9 mouse cellular contexts compared by ENCODE assay signal in the genomic region with DNA sequence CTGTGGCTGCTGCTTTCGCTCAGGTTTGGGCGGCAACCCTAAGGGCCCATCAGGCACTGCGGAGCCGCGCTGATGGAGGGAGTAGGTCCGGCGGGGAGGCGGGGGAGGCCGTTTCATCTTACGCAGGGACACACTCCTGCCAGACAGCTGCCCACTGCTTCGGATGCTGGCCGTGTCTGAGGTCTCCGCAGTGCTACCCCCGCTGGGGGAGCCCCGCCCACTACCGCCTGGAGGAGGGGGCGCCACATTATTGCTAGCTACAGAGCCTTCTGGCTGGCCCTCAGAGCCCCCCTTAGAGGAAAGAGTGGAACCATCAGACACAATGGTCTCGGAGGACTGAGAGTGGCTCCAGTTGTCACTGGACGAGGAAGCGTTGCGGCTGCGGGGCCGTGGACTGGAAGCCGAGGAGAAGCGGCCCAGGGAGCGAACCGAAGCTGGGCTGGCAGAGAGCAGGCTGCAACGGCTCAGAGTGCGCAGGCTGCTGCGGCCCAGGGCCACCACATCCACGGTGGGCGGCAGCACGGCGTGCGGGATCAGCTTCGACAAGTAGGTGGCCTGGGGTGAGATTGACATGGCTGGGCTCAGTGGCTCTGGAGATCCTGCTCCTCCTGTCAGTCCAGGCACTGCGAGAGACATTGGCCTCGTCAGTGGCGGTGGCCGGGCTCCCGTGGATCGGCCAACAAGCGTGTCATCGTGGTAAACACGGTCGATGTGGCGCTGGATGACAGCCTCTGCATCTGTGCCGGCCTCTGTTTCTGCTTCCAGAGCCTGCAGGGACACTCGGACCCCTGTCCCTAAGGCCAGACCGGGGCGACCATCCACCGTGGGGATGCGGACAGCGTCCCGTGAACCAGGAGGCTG. TPM values are rescaled to one million over a fixed set of nuclear protein-coding genes. Genes with fewer than 3 reads are reported as not detected.
DNase-seq lines count a peak whose midpoint lies in the region; ATAC-seq lines count a peak whose summit lies in the region.
"Had no signal": no experiment of that assay in that cellular context is flagged by ENCODE, and none has a peak within 500 bp of the region (broad histone marks: within the 10 kb centered on the region; RNA-seq: fewer than 3 reads in every experiment).

No protein-coding gene starts in this region.

- H3K4me1 ChIP-seq in embryonic facial prominence, embryonic 15.5 days = peaks cover 82% of the 10 kb centered on the region
- H3K4me1 ChIP-seq in intestine, embryonic 16.5 days (ENCODE audit: control insufficient read depth, insufficient read depth, low read length) = peaks cover 26% of the 10 kb centered on the region
- peaks cover 49% of the 10 kb centered on the region for H3K4me1 ChIP-seq in neural tube, embryonic 15.5 days

- 0 out of 2 replicates have a peak, but pooled peaks have one; percentile 22 for ATAC-seq in embryonic facial prominence, embryonic 15.5 days (ENCODE audit: insufficient number of reproducible peaks, low FRiP score, low TSS enrichment, low read depth)
- ATAC-seq in intestine, embryonic 16.5 days = no peak
- ATAC-seq in neural tube, embryonic 15.5 days (ENCODE audit: low FRiP score) = no peak

- peak; percentile 67 for DNase-seq in left cerebral cortex, postnatal 4 days
- no peak for DNase-seq in left cerebral cortex, adult 9 months (ENCODE audit: low spot score in 2 of 2)
- no peak for DNase-seq in layer of hippocampus, adult 9-10 months (ENCODE audit: low spot score)
- DNase-seq in layer of hippocampus, postnatal 36 days = no peak
- no peak for DNase-seq in left cerebral cortex, adult 11 months (ENCODE audit: low spot score)
- DNase-seq: kidney, postnatal 25 days had no signal

- peak overlapping the region; percentile 38 for H3K4me2 ChIP-seq in embryonic facial prominence, embryonic 15.5 days (replicated peaks)
- H3K4me2 ChIP-seq in intestine, embryonic 16.5 days (ENCODE audit: low read depth, low read length) = peak overlapping the region; percentile 45; the same call in 1 of the 2 replicates
- peak overlapping the region; percentile 47 for H3K4me2 ChIP-seq in neural tube, embryonic 15.5 days

- no peaks in the 10 kb centered on the region for H3K27me3 ChIP-seq in embryonic facial prominence, embryonic 15.5 days
- H3K27me3 ChIP-seq in intestine, embryonic 16.5 days (replicated peaks; ENCODE audit: control insufficient read depth, insufficient read depth, low read length) = no peaks in the 10 kb centered on the region
- H3K27me3 ChIP-seq in neural tube, embryonic 15.5 days (replicated peaks) = no peaks in the 10 kb centered on the region

- no peaks in the 10 kb centered on the region for H3K9me3 ChIP-seq in embryonic facial prominence, embryonic 15.5 days (replicated peaks)
- no peaks in the 10 kb centered on the region for H3K9me3 ChIP-seq in intestine, embryonic 16.5 days (ENCODE audit: control insufficient read depth, low read length)
- no peaks in the 10 kb centered on the region for H3K9me3 ChIP-seq in neural tube, embryonic 15.5 days (replicated peaks)

- intact Hi-C loops in left cerebral cortex, postnatal 4 days (cut with DNase I) = no loop called here

- H3K9ac ChIP-seq in embryonic facial prominence, embryonic 15.5 days = no peak overlapping the region
- H3K9ac ChIP-seq in intestine, embryonic 16.5 days (ENCODE audit: low read depth, low read length) = peak overlapping the region; percentile 47
- peak overlapping the region; percentile 29; the same call in 1 of the 2 replicates for H3K9ac ChIP-seq in neural tube, embryonic 15.5 days (replicated peaks)

- H3K27ac ChIP-seq in embryonic facial prominence, embryonic 15.5 days (replicated peaks) = no peak overlapping the region
- no peak overlapping the region for H3K27ac ChIP-seq in intestine, embryonic 16.5 days (ENCODE audit: low read length)
- H3K27ac ChIP-seq in neural tube, embryonic 15.5 days (replicated peaks) = no peak overlapping the region

- WGBS in embryonic facial prominence, embryonic 15.5 days = 37% methylated on average over 55 of the region's 55 CpGs
- WGBS in intestine, embryonic 16.5 days = 56% methylated on average over 55 of the region's 55 CpGs
- WGBS in neural tube, embryonic 15.5 days = 22% methylated on average over 55 of the region's 55 CpGs

- no peak overlapping the region; the same call in 1 of the 2 replicates for H3K4me3 ChIP-seq in embryonic facial prominence, embryonic 15.5 days (replicated peaks)
- peak overlapping the region; percentile 23 for H3K4me3 ChIP-seq in intestine, embryonic 16.5 days (ENCODE audit: low read length)
- H3K4me3 ChIP-seq in neural tube, embryonic 15.5 days (replicated peaks) = peak overlapping the region; percentile 18

- H3K36me3 ChIP-seq in embryonic facial prominence, embryonic 15.5 days = peaks cover 40% of the 10 kb centered on the region
- H3K36me3 ChIP-seq in intestine, embryonic 16.5 days (ENCODE audit: control insufficient read depth, insufficient read depth, low read length) = peaks cover 17% of the 10 kb centered on the region
- H3K36me3 ChIP-seq in neural tube, embryonic 15.5 days = peaks cover 47% of the 10 kb centered on the region

RNA-seq across cellular contexts. Expression of a gene that starts 34.1 kb away (rescaled TPM):
- 100 to 1,000 TPM; 113 to 121 TPM for total RNA-seq in left cerebral cortex, postnatal 4 days (2021)
- polyA plus RNA-seq in embryonic facial prominence, embryonic 15.5 days (2015; fragmentation: Nextera tagmentation; extraction: Ambion mirVana) = 75.5 and 83.2 TPM in 2 replicates
- polyA plus RNA-seq in intestine, embryonic 16.5 days (2015; fragmentation: Nextera tagmentation; extraction: Ambion mirVana) = 104 and 107 TPM in 2 replicates
- 109 and 111 TPM in 2 replicates for polyA plus RNA-seq in neural tube, embryonic 15.5 days (2015; fragmentation: Nextera tagmentation; extraction: Ambion mirVana)
- 10 to 100 TPM; 84.4 to 95.9 TPM for total RNA-seq in layer of hippocampus, postnatal 36 days (2021)

RNA-seq across cellular contexts. Expression of a gene that starts 34.1 kb away (rescaled TPM):
- total RNA-seq in left cerebral cortex, postnatal 4 days (2021) = 10 to 100 TPM; 40.5 to 42.1 TPM
- 17.8 and 18.5 TPM in 2 replicates for polyA plus RNA-seq in embryonic facial prominence, embryonic 15.5 days (2015; fragmentation: Nextera tagmentation; extraction: Ambion mirVana)
- 10.3 and 10.9 TPM in 2 replicates for polyA plus RNA-seq in intestine, embryonic 16.5 days (2015; fragmentation: Nextera tagmentation; extraction: Ambion mirVana)
- polyA plus RNA-seq in neural tube, embryonic 15.5 days (2015; fragmentation: Nextera tagmentation; extraction: Ambion mirVana) = 16.7 TPM in 2 replicates
- 10 to 100 TPM; 31.8 to 34.8 TPM for total RNA-seq in layer of hippocampus, postnatal 36 days (2021)

RNA-seq across cellular contexts. Expression of a gene that starts 37.6 kb away (rescaled TPM):
- total RNA-seq in left cerebral cortex, postnatal 4 days (2021) = 10 to 100 TPM in 1 of 2 experiments, 1 to 10 TPM in 1; 9.7 to 11.7 TPM
- 8.9 and 10.0 TPM in 2 replicates for polyA plus RNA-seq in embryonic facial prominence, embryonic 15.5 days (2015; fragmentation: Nextera tagmentation; extraction: Ambion mirVana)
- polyA plus RNA-seq in intestine, embryonic 16.5 days (2015; fragmentation: Nextera tagmentation; extraction: Ambion mirVana) = 6.5 and 7.5 TPM in 2 replicates
- 6.0 and 6.9 TPM in 2 replicates for polyA plus RNA-seq in neural tube, embryonic 15.5 days (2015; fragmentation: Nextera tagmentation; extraction: Ambion mirVana)
- 1 to 10 TPM; 5.8 TPM for total RNA-seq in layer of hippocampus, postnatal 36 days (2021)
